Mouse (Mus musculus): ENCODE measurements around the gene Slc46a2.

Gene Slc46a2

GRCm38 (mm10) chr4:59914608-59915403 is at the start of gene Slc46a2:
Gene Slc46a2, minus strand, starts transcription at chr4:59915056.
- no peak for DNase-seq (ENCODE audit: low spot score)

- DNase-seq (ENCODE audit: low spot score), result no peak
Measured at GRCm38 (mm10) chr4:59963405-59964344, 48.8 kb upstream of the Slc46a2 start, which contains the start of gene Mup6. Gene Mup6, plus strand, starts transcription at chr4:59964294.

GRCm38 (mm10) chr4:59960610-59961009 is 45.8 kb upstream of the Slc46a2 start, which contains the start of gene Mup4:
Gene Mup4, minus strand, starts transcription at chr4:59960710.
- no peak for DNase-seq (ENCODE audit: low spot score)

DNA sequence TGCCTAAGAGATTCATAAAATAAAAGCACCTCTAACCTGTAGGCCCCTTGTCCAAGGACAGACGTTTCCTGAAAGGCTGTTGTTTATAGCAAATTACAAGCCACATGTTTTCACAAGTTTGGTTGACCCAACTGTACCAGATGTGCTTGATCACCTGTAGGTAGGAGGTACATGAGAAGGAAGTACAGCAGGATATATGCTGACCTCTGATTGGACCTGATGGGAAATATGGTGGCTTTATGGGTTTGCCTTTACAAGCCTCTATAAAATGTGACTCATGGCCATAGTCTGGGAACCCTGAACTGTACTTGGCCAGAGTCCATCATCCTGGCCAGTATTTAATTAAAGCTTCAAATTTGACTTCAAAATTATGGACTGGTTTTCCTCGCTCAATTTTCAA is 22.7 kb upstream of the Slc46a2 start:
- no peak for DNase-seq (ENCODE audit: low spot score)

- DNase-seq (ENCODE audit: low spot score), result peak; percentile 8
Measured at GRCm38 (mm10) chr4:59932505-59933281, 17.8 kb upstream of the Slc46a2 start.

DNA sequence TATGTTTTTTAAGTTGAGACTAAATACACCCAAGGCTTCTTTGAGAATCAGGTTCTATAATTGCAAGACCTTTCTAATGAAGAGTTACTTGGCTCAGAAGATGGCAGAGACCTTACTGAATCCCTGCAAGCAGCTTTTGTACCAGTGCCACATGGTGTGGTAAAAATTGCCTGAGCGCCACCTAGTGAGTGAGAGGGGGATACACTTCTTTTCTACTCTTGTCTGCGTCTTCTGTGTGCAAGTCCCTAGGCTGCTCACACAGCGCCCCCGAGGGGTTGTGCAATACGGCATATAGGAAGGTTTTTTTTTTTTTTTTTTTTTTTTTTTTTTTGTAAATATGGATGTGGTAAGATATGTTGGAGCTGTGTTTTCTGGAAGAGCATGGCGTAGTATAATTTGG is 13.5 kb upstream of the Slc46a2 start:
- peak; percentile 36 for DNase-seq (ENCODE audit: low spot score)

DNA sequence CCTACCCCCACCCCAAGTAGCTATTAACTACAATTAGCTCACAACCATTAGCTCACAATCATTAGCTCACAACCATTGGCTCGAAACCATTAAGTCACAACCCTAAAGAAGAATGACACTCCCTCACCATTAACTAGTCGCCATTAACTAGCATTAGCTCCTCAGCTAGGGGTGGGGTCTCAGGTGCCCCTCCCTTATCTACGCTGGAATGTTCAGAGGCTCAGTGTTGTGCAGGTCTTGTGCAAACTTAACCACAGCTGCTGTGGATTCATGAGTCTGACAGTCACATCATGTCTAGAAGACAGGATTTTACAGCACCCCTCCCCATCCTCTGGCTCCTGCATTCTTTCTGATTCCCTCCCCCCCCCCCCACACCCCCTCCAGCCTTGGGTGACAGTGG is 12.8 kb upstream of the Slc46a2 start:
- no peak for DNase-seq (ENCODE audit: low spot score)

- no peak for DNase-seq (ENCODE audit: low spot score)
Measured at GRCm38 (mm10) chr4:59925082-59925481, 10.2 kb upstream of the Slc46a2 start.

GRCm38 (mm10) chr4:59917966-59918365 is 3.1 kb upstream of the Slc46a2 start:
- no peak for DNase-seq (ENCODE audit: low spot score)

DNA sequence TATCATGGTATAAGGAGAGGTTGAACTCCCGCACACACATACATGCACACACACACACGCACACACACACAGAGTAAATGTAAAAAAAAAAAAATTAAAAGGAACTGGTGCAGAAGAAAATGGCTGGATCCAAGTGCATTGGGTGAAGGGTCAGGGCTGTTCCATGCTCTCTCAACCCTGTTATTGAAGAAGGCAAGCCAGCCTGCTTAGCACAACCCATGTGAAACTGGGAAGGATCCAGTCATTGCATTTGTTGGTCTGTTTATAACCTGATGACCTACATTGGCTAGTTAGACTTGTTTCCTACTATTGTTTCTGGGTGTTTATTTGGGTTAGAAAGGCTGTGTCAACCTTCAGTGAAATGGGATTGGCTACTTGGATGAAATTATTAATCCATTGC is 6.1 kb downstream of the Slc46a2 start:
- DNase-seq (ENCODE audit: low spot score), result no peak

- no peak for DNase-seq (ENCODE audit: low spot score)
Measured at GRCm38 (mm10) chr4:59907657-59908230, 7.1 kb downstream of the Slc46a2 start.

GRCm38 (mm10) chr4:59907092-59907491 is 7.8 kb downstream of the Slc46a2 start:
- DNase-seq (ENCODE audit: low spot score), result no peak

DNA sequence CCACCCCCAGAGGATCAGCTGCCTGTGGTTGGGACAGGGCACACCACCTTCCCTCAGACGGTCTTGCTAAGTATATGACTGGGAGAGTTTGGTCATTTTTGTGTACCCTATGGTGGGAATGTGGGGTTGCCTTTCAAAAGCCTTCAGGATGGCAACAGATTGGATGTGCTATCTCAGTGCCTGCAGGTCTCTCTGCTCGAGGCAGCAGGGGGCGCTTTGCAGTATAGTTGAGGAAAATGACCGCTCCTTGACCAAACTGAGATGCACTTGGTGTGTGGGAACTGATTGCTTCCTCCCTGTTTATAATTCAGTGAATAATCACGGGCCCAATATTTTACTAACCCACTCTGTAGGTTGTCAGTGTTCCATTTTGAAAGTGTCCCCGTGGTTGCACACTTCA is 12.3 kb downstream of the Slc46a2 start:
- DNase-seq (ENCODE audit: low spot score), result no peak

GRCm38 (mm10) chr4:59901810-59902209 is 13.0 kb downstream of the Slc46a2 start:
- no peak for DNase-seq (ENCODE audit: low spot score)

GRCm38 (mm10) chr4:59898521-59898919 is 16.3 kb downstream of the Slc46a2 start:
- DNase-seq (ENCODE audit: low spot score), result no peak

GRCm38 (mm10) chr4:59897814-59898520 is 16.9 kb downstream of the Slc46a2 start:
- DNase-seq (ENCODE audit: low spot score), result no peak

DNA sequence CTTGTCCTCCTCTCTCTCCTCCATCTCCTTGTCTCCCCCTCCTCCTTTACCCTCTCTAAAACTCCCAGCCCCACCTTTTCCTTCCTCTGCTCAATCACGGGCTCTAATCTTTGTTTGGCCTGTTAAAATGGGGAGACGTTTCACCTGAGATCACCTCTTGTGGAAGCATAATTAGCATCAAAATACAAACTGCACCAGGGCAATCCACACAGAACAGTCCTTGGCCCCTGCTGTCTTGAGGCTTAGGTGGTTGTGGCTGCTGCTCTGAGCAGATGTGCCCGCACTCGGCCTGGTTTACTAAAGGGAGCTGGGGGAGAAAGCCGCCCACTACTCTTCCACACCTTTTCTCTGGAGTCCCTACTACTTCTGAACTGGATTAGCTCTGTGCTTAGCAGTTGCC is 18.9 kb downstream of the Slc46a2 start:
- DNase-seq (ENCODE audit: low spot score), result no peak

GRCm38 (mm10) chr4:59894977-59895575 is 19.8 kb downstream of the Slc46a2 start:
- DNase-seq (ENCODE audit: low spot score), result no peak

GRCm38 (mm10) chr4:59894415-59894814 is 20.4 kb downstream of the Slc46a2 start:
- DNase-seq (ENCODE audit: low spot score), result no peak

- DNase-seq (ENCODE audit: low spot score), result no peak
Measured at GRCm38 (mm10) chr4:59892731-59893130, 22.1 kb downstream of the Slc46a2 start.

All from MN1 (cell line).